Comparison of ENCODE assay signal across 12 mouse cellular contexts in genomic region chr8:118374738-118375137, GRCm38 (mm10).
A peak's percentile ranks its signal among the peaks of the same experiment; 100 is the strongest.
DNase-seq lines count a peak whose midpoint lies in the region; ATAC-seq and TF ChIP-seq lines count a peak whose summit lies in the region.
"Had no signal": no experiment of that assay in that cellular context is flagged by ENCODE, and none has a peak within 500 bp of the region (broad histone marks: within the 10 kb centered on the region; RNA-seq: fewer than 3 reads in every experiment).

No protein-coding gene starts in this region.

- ATAC-seq in forebrain, postnatal 0 days = 0 out of 2 replicates have a peak, but pooled peaks have one; percentile 12
- no peak; the same call in 1 of the 2 replicates for ATAC-seq in forebrain, embryonic 15.5 days (replicated peaks)
- peak; percentile 64; the same call in 1 of the 2 replicates for ATAC-seq in neural tube, embryonic 14.5 days (ENCODE audit: low read depth)
- ATAC-seq: intestine, embryonic 15.5 days had no signal

- no peak overlapping the region for H3K4me2 ChIP-seq in forebrain, postnatal 0 days (ENCODE audit: low read depth)
- no peak overlapping the region for H3K4me2 ChIP-seq in forebrain, embryonic 15.5 days (replicated peaks)
- no peak overlapping the region for H3K4me2 ChIP-seq in neural tube, embryonic 14.5 days (ENCODE audit: low read depth, low read length)
- H3K4me2 ChIP-seq: intestine, embryonic 15.5 days had no signal

- no peaks in the 10 kb centered on the region for H3K36me3 ChIP-seq in forebrain, postnatal 0 days (ENCODE audit: insufficient read depth)
- H3K36me3 ChIP-seq in forebrain, embryonic 15.5 days = no peaks in the 10 kb centered on the region
- no peaks in the 10 kb centered on the region for H3K36me3 ChIP-seq in neural tube, embryonic 14.5 days (ENCODE audit: control insufficient read depth, insufficient read depth, low read length)
- H3K36me3 ChIP-seq: intestine, embryonic 15.5 days had no signal

- H3K4me1 ChIP-seq in forebrain, postnatal 0 days (ENCODE audit: insufficient read depth) = 0 out of 2 replicates have a peak, but pooled peaks cover 6% of the 10 kb centered on the region
- peaks cover 28% of the 10 kb centered on the region for H3K4me1 ChIP-seq in forebrain, embryonic 15.5 days
- H3K4me1 ChIP-seq in neural tube, embryonic 14.5 days (ENCODE audit: control insufficient read depth, insufficient read depth, low read length) = 0 out of 2 replicates have a peak, but pooled peaks cover 5% of the 10 kb centered on the region
- H3K4me1 ChIP-seq: intestine, embryonic 15.5 days had no signal

- DNase-seq in forebrain, postnatal 0 days = peak; percentile 56
- DNase-seq in layer of hippocampus, adult 9-11 months = peak; percentile 13
- no peak for DNase-seq in layer of hippocampus, postnatal 10 days (ENCODE audit: low spot score in 2 of 2)
- peak; percentile 50 to 52 for DNase-seq in right cerebral cortex, adult 2 months (ENCODE audit: low spot score in 2 of 2)
- DNase-seq in right cerebral cortex, postnatal 4 days = no peak
- no peak for DNase-seq in spleen, adult 12 weeks (ENCODE audit: low spot score)
- DNase-seq: adrenal gland, adult 2 months; cerebellum, adult 11 months; embryo, embryonic 11 days had no signal

- WGBS in forebrain, postnatal 0 days = 28% methylated on average over 6 of the region's 6 CpGs
- WGBS in forebrain, embryonic 15.5 days = 29% methylated on average over 6 of the region's 6 CpGs
- WGBS in neural tube, embryonic 14.5 days = 28% methylated on average over 6 of the region's 6 CpGs

- no peak overlapping the region for H3K9ac ChIP-seq in forebrain, postnatal 0 days
- no peak overlapping the region for H3K9ac ChIP-seq in forebrain, embryonic 15.5 days (replicated peaks)
- no peak overlapping the region for H3K9ac ChIP-seq in neural tube, embryonic 14.5 days (replicated peaks; ENCODE audit: low read depth, low read length)
- H3K9ac ChIP-seq: intestine, embryonic 15.5 days had no signal

- no peak for TF ChIP-seq CTCF in forebrain, postnatal 0 days (IDR thresholded peaks at IDR 0.05; ENCODE audit: low read depth)

- H3K9me3 ChIP-seq in forebrain, postnatal 0 days (ENCODE audit: low read length) = no peaks in the 10 kb centered on the region
- H3K9me3 ChIP-seq in forebrain, embryonic 15.5 days = no peaks in the 10 kb centered on the region
- no peaks in the 10 kb centered on the region for H3K9me3 ChIP-seq in neural tube, embryonic 14.5 days (ENCODE audit: control insufficient read depth, low read length)
- H3K9me3 ChIP-seq: intestine, embryonic 15.5 days had no signal

- no peaks in the 10 kb centered on the region for H3K27me3 ChIP-seq in forebrain, postnatal 0 days (ENCODE audit: insufficient read depth, low read length)
- no peaks in the 10 kb centered on the region for H3K27me3 ChIP-seq in forebrain, embryonic 15.5 days
- H3K27me3 ChIP-seq in neural tube, embryonic 14.5 days (ENCODE audit: control insufficient read depth, insufficient read depth, low read length) = no peaks in the 10 kb centered on the region
- H3K27me3 ChIP-seq: intestine, embryonic 15.5 days had no signal

- no peak overlapping the region for H3K27ac ChIP-seq in forebrain, postnatal 0 days (ENCODE audit: low read depth, low read length)
- H3K27ac ChIP-seq in forebrain, embryonic 15.5 days (replicated peaks) = no peak overlapping the region
- H3K27ac ChIP-seq in neural tube, embryonic 14.5 days (ENCODE audit: low read depth, low read length) = no peak overlapping the region
- H3K27ac ChIP-seq: intestine, embryonic 15.5 days had no signal

- H3K4me3 ChIP-seq in forebrain, postnatal 0 days (ENCODE audit: low read depth, low read length) = no peak overlapping the region
- H3K4me3 ChIP-seq in forebrain, embryonic 15.5 days = no peak overlapping the region
- H3K4me3 ChIP-seq in neural tube, embryonic 14.5 days (ENCODE audit: low read depth, low read length) = no peak overlapping the region
- H3K4me3 ChIP-seq: intestine, embryonic 15.5 days had no signal

Comparison
In these comparisons a context has a peak if more than half of its experiments do, and no peak if none do; other contexts are left out.
1. DNase-seq: peak in forebrain, postnatal 0 days (single experiment), layer of hippocampus, adult 9-11 months (single experiment) and right cerebral cortex, adult 2 months (2 of 2); none in layer of hippocampus, postnatal 10 days (0 of 2), right cerebral cortex, postnatal 4 days (single experiment) and spleen, adult 12 weeks (single experiment).